Mouse (Mus musculus): Measurements from ENCODE around the gene Cdkal1. TPM values are rescaled to one million over a fixed set of nuclear protein-coding genes. Genes with fewer than 3 reads are reported as not detected.
A peak's percentile ranks its signal among the peaks of the same experiment; 100 is the strongest.

Cdkal1 gene
- polyA plus RNA-seq, 1 experiment from 2014 or later: 29.9 TPM

- no peak overlapping the region for H3K27ac ChIP-seq
- H3K9ac ChIP-seq: no peak overlapping the region
- no peaks in the 10 kb centered on the region for H3K9me3 ChIP-seq
- H3K4me2 ChIP-seq: no peak overlapping the region
- H3K27me3 ChIP-seq (replicated peaks): no peaks in the 10 kb centered on the region
- WGBS: 79% methylated on average over 2 of the region's 2 CpGs
- no peaks in the 10 kb centered on the region for H3K36me3 ChIP-seq
- H3K4me1 ChIP-seq: no peaks in the 10 kb centered on the region
- ATAC-seq (ENCODE audit: insufficient read depth, low FRiP score, low read depth): no peak
- H3K4me3 ChIP-seq (replicated peaks): no peak overlapping the region
Observed at GRCm38 (mm10) chr13:29642226-29642625, 213.2 kb downstream of the Cdkal1 start.

GRCm38 (mm10) chr13:29641200-29641599 is 214.3 kb downstream of the Cdkal1 start:
- no peak overlapping the region for H3K27ac ChIP-seq
- H3K9ac ChIP-seq: no peak overlapping the region
- H3K27me3 ChIP-seq (replicated peaks): no peaks in the 10 kb centered on the region
- no peak overlapping the region for H3K4me3 ChIP-seq (replicated peaks)
- no peak for ATAC-seq (ENCODE audit: insufficient read depth, low FRiP score, low read depth)
- 70% methylated on average over 5 of the region's 5 CpGs for WGBS
- H3K4me2 ChIP-seq: no peak overlapping the region
- no peaks in the 10 kb centered on the region for H3K36me3 ChIP-seq
- no peaks in the 10 kb centered on the region for H3K4me1 ChIP-seq
- H3K9me3 ChIP-seq: no peaks in the 10 kb centered on the region

- Histone ChIP-seq H3K4me1 (no peaks in the 10 kb centered on the region), H3K9ac (no peak overlapping the region), H3K4me3 (replicated peaks) (no peak overlapping the region), H3K4me2 (no peak overlapping the region), H3K27ac (no peak overlapping the region), H3K27me3 (replicated peaks) (no peaks in the 10 kb centered on the region), H3K9me3 (no peaks in the 10 kb centered on the region), H3K36me3 (no peaks in the 10 kb centered on the region)
- 78% methylated on average over 1 of the region's 1 CpGs for WGBS
- ATAC-seq (ENCODE audit: insufficient read depth, low FRiP score, low read depth): no peak
Observed at GRCm38 (mm10) chr13:29640186-29640585, 215.3 kb downstream of the Cdkal1 start.

- Histone ChIP-seq H3K4me2 (no peak overlapping the region), H3K27ac (no peak overlapping the region), H3K4me3 (replicated peaks) (no peak overlapping the region), H3K4me1 (no peaks in the 10 kb centered on the region), H3K36me3 (no peaks in the 10 kb centered on the region), H3K9ac (no peak overlapping the region), H3K27me3 (replicated peaks) (no peaks in the 10 kb centered on the region), H3K9me3 (no peaks in the 10 kb centered on the region)
- no peak for ATAC-seq (ENCODE audit: insufficient read depth, low FRiP score, low read depth)
- WGBS: 66% methylated on average over 4 of the region's 4 CpGs
Observed at GRCm38 (mm10) chr13:29638303-29638702, 217.2 kb downstream of the Cdkal1 start.

- no peak overlapping the region for H3K9ac ChIP-seq
- no peaks in the 10 kb centered on the region for H3K27me3 ChIP-seq (replicated peaks)
- no peaks in the 10 kb centered on the region for H3K4me1 ChIP-seq
- ATAC-seq (ENCODE audit: insufficient read depth, low FRiP score, low read depth): no peak
- no peak overlapping the region for H3K27ac ChIP-seq
- H3K4me2 ChIP-seq: no peak overlapping the region
- no peak overlapping the region for H3K4me3 ChIP-seq (replicated peaks)
- 33% methylated on average over 6 of the region's 6 CpGs for WGBS
- no peaks in the 10 kb centered on the region for H3K9me3 ChIP-seq
- H3K36me3 ChIP-seq: no peaks in the 10 kb centered on the region
Observed at GRCm38 (mm10) chr13:29637788-29638187, 217.7 kb downstream of the Cdkal1 start.

GRCm38 (mm10) chr13:29635581-29635980 is 219.9 kb downstream of the Cdkal1 start:
- no peak overlapping the region for H3K4me3 ChIP-seq (replicated peaks)
- H3K4me1 ChIP-seq: no peaks in the 10 kb centered on the region
- H3K36me3 ChIP-seq: no peaks in the 10 kb centered on the region
- no peak overlapping the region for H3K9ac ChIP-seq
- no peak overlapping the region for H3K4me2 ChIP-seq
- 78% methylated on average over 3 of the region's 3 CpGs for WGBS
- H3K27ac ChIP-seq: no peak overlapping the region
- no peak for ATAC-seq (ENCODE audit: insufficient read depth, low FRiP score, low read depth)
- H3K9me3 ChIP-seq: no peaks in the 10 kb centered on the region
- no peaks in the 10 kb centered on the region for H3K27me3 ChIP-seq (replicated peaks)

- WGBS: 59% methylated on average over 5 of the region's 5 CpGs
- Histone ChIP-seq H3K27me3 (replicated peaks) (no peaks in the 10 kb centered on the region), H3K9me3 (no peaks in the 10 kb centered on the region), H3K27ac (no peak overlapping the region), H3K36me3 (no peaks in the 10 kb centered on the region), H3K9ac (no peak overlapping the region), H3K4me1 (no peaks in the 10 kb centered on the region), H3K4me2 (no peak overlapping the region), H3K4me3 (replicated peaks) (no peak overlapping the region)
- no peak for ATAC-seq (ENCODE audit: insufficient read depth, low FRiP score, low read depth)
Observed at GRCm38 (mm10) chr13:29631342-29631741, 224.1 kb downstream of the Cdkal1 start.

- no peaks in the 10 kb centered on the region for H3K9me3 ChIP-seq
- no peak overlapping the region for H3K9ac ChIP-seq
- no peaks in the 10 kb centered on the region for H3K4me1 ChIP-seq
- 46% methylated on average over 5 of the region's 5 CpGs for WGBS
- H3K4me3 ChIP-seq (replicated peaks): no peak overlapping the region
- no peaks in the 10 kb centered on the region for H3K36me3 ChIP-seq
- no peak overlapping the region for H3K4me2 ChIP-seq
- no peak overlapping the region for H3K27ac ChIP-seq
- ATAC-seq (ENCODE audit: insufficient read depth, low FRiP score, low read depth): peak; percentile 78; the same call in 1 of the 2 replicates
- no peaks in the 10 kb centered on the region for H3K27me3 ChIP-seq (replicated peaks)
Observed at GRCm38 (mm10) chr13:29628607-29629006, 226.9 kb downstream of the Cdkal1 start.

GRCm38 (mm10) chr13:29627438-29628124 is 227.9 kb downstream of the Cdkal1 start:
- no peak overlapping the region for H3K9ac ChIP-seq
- no peak overlapping the region for H3K27ac ChIP-seq
- H3K9me3 ChIP-seq: no peaks in the 10 kb centered on the region
- 84% methylated on average over 7 of the region's 7 CpGs for WGBS
- H3K4me2 ChIP-seq: no peak overlapping the region
- no peak overlapping the region for H3K4me3 ChIP-seq (replicated peaks)
- H3K36me3 ChIP-seq: no peaks in the 10 kb centered on the region
- H3K4me1 ChIP-seq: no peaks in the 10 kb centered on the region
- ATAC-seq (ENCODE audit: insufficient read depth, low FRiP score, low read depth): no peak
- no peaks in the 10 kb centered on the region for H3K27me3 ChIP-seq (replicated peaks)

GRCm38 (mm10) chr13:29624929-29625328 is 230.5 kb downstream of the Cdkal1 start:
- 33% methylated on average over 1 of the region's 1 CpGs for WGBS
- no peak overlapping the region for H3K9ac ChIP-seq

GRCm38 (mm10) chr13:29623636-29624239 is 231.7 kb downstream of the Cdkal1 start:
- 75% methylated on average over 1 of the region's 1 CpGs for WGBS
- no peak for ATAC-seq (ENCODE audit: insufficient read depth, low FRiP score, low read depth)
- no peaks in the 10 kb centered on the region for H3K27me3 ChIP-seq (replicated peaks)

More at GRCm38 (mm10) chr13:29624929-29625328, 230.5 kb downstream of the Cdkal1 start:
- no peaks in the 10 kb centered on the region for H3K4me1 ChIP-seq
- ATAC-seq (ENCODE audit: insufficient read depth, low FRiP score, low read depth): no peak
- no peaks in the 10 kb centered on the region for H3K9me3 ChIP-seq
- no peak overlapping the region for H3K4me3 ChIP-seq (replicated peaks)
- H3K27me3 ChIP-seq (replicated peaks): no peaks in the 10 kb centered on the region
- no peaks in the 10 kb centered on the region for H3K36me3 ChIP-seq
- no peak overlapping the region for H3K4me2 ChIP-seq
- no peak overlapping the region for H3K27ac ChIP-seq

GRCm38 (mm10) chr13:29621881-29622280 is 233.6 kb downstream of the Cdkal1 start:
- Histone ChIP-seq H3K9ac (no peak overlapping the region), H3K27me3 (replicated peaks) (no peaks in the 10 kb centered on the region), H3K4me2 (no peak overlapping the region), H3K4me1 (no peaks in the 10 kb centered on the region), H3K36me3 (no peaks in the 10 kb centered on the region), H3K27ac (no peak overlapping the region), H3K4me3 (replicated peaks) (no peak overlapping the region), H3K9me3 (no peaks in the 10 kb centered on the region)
- WGBS: 60% methylated on average over 7 of the region's 7 CpGs
- no peak for ATAC-seq (ENCODE audit: insufficient read depth, low FRiP score, low read depth)

More at GRCm38 (mm10) chr13:29623636-29624239, 231.7 kb downstream of the Cdkal1 start:
- no peaks in the 10 kb centered on the region for H3K4me1 ChIP-seq
- no peak overlapping the region for H3K27ac ChIP-seq
- H3K36me3 ChIP-seq: no peaks in the 10 kb centered on the region
- H3K9ac ChIP-seq: no peak overlapping the region
- no peaks in the 10 kb centered on the region for H3K9me3 ChIP-seq
- no peak overlapping the region for H3K4me3 ChIP-seq (replicated peaks)
- H3K4me2 ChIP-seq: no peak overlapping the region

Data from stomach, embryonic 15.5 days (tissue).